Mouse (Mus musculus) lung, postnatal 25 days (tissue): ENCODE results near the gene Fdx1.

Source experiments
- DNase-seq: peaks from one replicate; pipeline ENCODE4 v3.0.0; 2022; ENCODE audit warnings: low spot score

Gene Fdx1

DNA sequence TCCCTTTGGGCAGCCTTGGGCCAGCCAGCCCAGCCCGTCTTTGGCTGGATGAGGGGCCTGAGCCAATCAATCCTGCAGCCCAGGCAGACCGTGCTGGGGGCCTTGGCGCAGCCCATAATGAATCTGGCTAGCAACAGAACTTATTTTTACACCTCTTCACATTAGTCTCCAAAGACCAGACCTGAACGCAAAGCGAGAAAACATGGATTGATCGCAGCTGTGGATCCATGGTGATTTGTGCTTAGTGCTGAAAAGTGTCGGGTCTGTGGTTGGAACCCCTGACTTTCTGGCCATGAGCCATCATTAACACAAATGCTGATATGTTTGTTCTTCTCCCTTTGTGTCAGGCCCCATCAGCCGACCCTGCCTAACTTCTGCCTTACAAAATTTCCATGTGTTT is 56.4 kb downstream of the Fdx1 start:
- no peak for DNase-seq
